9 mouse cellular contexts compared by ENCODE assay signal in genomic region chr3:52017439-52018102, GRCm38 (mm10).
A peak's percentile ranks its signal among the peaks of the same experiment; 100 is the strongest.
DNase-seq lines count a peak whose midpoint lies in the region; ATAC-seq and TF ChIP-seq lines count a peak whose summit lies in the region.
"Had no signal": no experiment of that assay in that cellular context is flagged by ENCODE, and none has a peak within 500 bp of the region (broad histone marks: within the 10 kb centered on the region; RNA-seq: fewer than 3 reads in every experiment).

No protein-coding gene starts in this region.

- no peak overlapping the region for H3K27ac ChIP-seq in intestine, embryonic 16.5 days (ENCODE audit: low read length)
- H3K27ac ChIP-seq in intestine, embryonic 15.5 days: no peak overlapping the region
- H3K27ac ChIP-seq in CH12.LX (ENCODE audit: insufficient read depth, low read depth): no peak overlapping the region
- H3K27ac ChIP-seq in embryonic facial prominence, embryonic 13.5 days: no peak overlapping the region
- no peak overlapping the region for H3K27ac ChIP-seq in limb, embryonic 12.5 days
- no peak overlapping the region for H3K27ac ChIP-seq in midbrain, postnatal 0 days (ENCODE audit: low read depth, low read length)

- no peaks in the 10 kb centered on the region for H3K79me2 ChIP-seq in CH12.LX (replicated peaks; ENCODE audit: control insufficient read depth, extremely low read depth, insufficient read depth, poor library complexity, severe bottlenecking)

- peaks cover 6% of the 10 kb centered on the region for H3K4me1 ChIP-seq in intestine, embryonic 16.5 days (ENCODE audit: control insufficient read depth, insufficient read depth, low read length)
- H3K4me1 ChIP-seq in intestine, embryonic 15.5 days (replicated peaks): 0 out of 2 replicates have a peak, but pooled peaks cover 5% of the 10 kb centered on the region
- H3K4me1 ChIP-seq in CH12.LX (ENCODE audit: control insufficient read depth in 1 of 2, insufficient read depth in 2 of 2): peaks cover 8 to 29% of the 10 kb centered on the region in 2 experiments; a peak in 3 of 4 replicates
- H3K4me1 ChIP-seq in embryonic facial prominence, embryonic 13.5 days: peaks cover 18% of the 10 kb centered on the region; the same call in 1 of the 2 replicates
- H3K4me1 ChIP-seq in limb, embryonic 12.5 days (replicated peaks): peaks cover 13% of the 10 kb centered on the region
- H3K4me1 ChIP-seq in midbrain, postnatal 0 days (ENCODE audit: insufficient read depth, low read length): no peaks in the 10 kb centered on the region

- ATAC-seq in intestine, embryonic 16.5 days: peak; percentile 22; the same call in 1 of the 2 replicates
- ATAC-seq in intestine, embryonic 15.5 days: no peak
- no peak for ATAC-seq in embryonic facial prominence, embryonic 13.5 days (ENCODE audit: insufficient number of reproducible peaks, insufficient read depth, low FRiP score, low TSS enrichment, low read depth)
- no peak for ATAC-seq in limb, embryonic 12.5 days (ENCODE audit: insufficient number of reproducible peaks, insufficient read depth, low FRiP score, low TSS enrichment, low read depth)
- ATAC-seq in midbrain, postnatal 0 days (ENCODE audit: low FRiP score): no peak

- no peak for TF ChIP-seq RAD21 in CH12.LX (IDR thresholded peaks at IDR 0.05; ENCODE audit: low read depth, low read length)

- no peak overlapping the region for H3K9ac ChIP-seq in intestine, embryonic 16.5 days (ENCODE audit: low read depth, low read length)
- H3K9ac ChIP-seq in intestine, embryonic 15.5 days: no peak overlapping the region
- H3K9ac ChIP-seq in CH12.LX (ENCODE audit: insufficient read depth, low read depth): peak overlapping the region; percentile 72
- H3K9ac ChIP-seq in embryonic facial prominence, embryonic 13.5 days: peak overlapping the region; percentile 57
- no peak overlapping the region for H3K9ac ChIP-seq in limb, embryonic 12.5 days (replicated peaks)
- no peak overlapping the region for H3K9ac ChIP-seq in midbrain, postnatal 0 days (replicated peaks; ENCODE audit: low read length, poor library complexity, severe bottlenecking)

- DNase-seq in CH12.LX (ENCODE audit: extremely low read depth): peak; percentile 39
- DNase-seq in ovary, postnatal 36 days (ENCODE audit: low spot score): no peak
- no peak for DNase-seq in cerebellum, adult 8-10 months
- no peak for DNase-seq in midbrain, postnatal 0 days (ENCODE audit: low spot score)
- DNase-seq: gastrocnemius, postnatal 25 days had no signal

- no peaks in the 10 kb centered on the region for H3K36me3 ChIP-seq in intestine, embryonic 16.5 days (ENCODE audit: control insufficient read depth, insufficient read depth, low read length)
- H3K36me3 ChIP-seq in intestine, embryonic 15.5 days: no peaks in the 10 kb centered on the region
- no peaks in the 10 kb centered on the region for H3K36me3 ChIP-seq in CH12.LX (replicated peaks in 1 of 2; ENCODE audit: control insufficient read depth in 1 of 2, insufficient read depth in 1 of 2, low read length in 1 of 2)
- no peaks in the 10 kb centered on the region for H3K36me3 ChIP-seq in embryonic facial prominence, embryonic 13.5 days
- no peaks in the 10 kb centered on the region for H3K36me3 ChIP-seq in limb, embryonic 12.5 days
- no peaks in the 10 kb centered on the region for H3K36me3 ChIP-seq in midbrain, postnatal 0 days (ENCODE audit: insufficient read depth, low read length)

- no peak for TF ChIP-seq POLR2A in CH12.LX (IDR thresholded peaks at IDR 0.05; ENCODE audit: low read depth, low read length)

- H3K4me3 ChIP-seq in intestine, embryonic 16.5 days (ENCODE audit: low read length): no peak overlapping the region
- H3K4me3 ChIP-seq in intestine, embryonic 15.5 days (replicated peaks): no peak overlapping the region
- H3K4me3 ChIP-seq in CH12.LX (replicated peaks in 1 of 3; ENCODE audit: low read depth in 2 of 3, low read length in 2 of 3, poor library complexity in 1 of 3): peak overlapping the region; percentile 40 to 49 (median 41)
- H3K4me3 ChIP-seq in embryonic facial prominence, embryonic 13.5 days: peak overlapping the region; percentile 34
- H3K4me3 ChIP-seq in limb, embryonic 12.5 days (replicated peaks): 0 out of 2 replicates have a peak overlapping the region, but pooled peaks have one; percentile 13
- no peak overlapping the region for H3K4me3 ChIP-seq in midbrain, postnatal 0 days (ENCODE audit: low read depth, low read length)

- in situ Hi-C loops in CH12.LX (cut with MboI; ENCODE audit: low pct_ligation_motif_present, low pct_unique_long_range_greater_than_20kb, low sequenced_read_pairs): loop anchor here (25.0 kb wide), 1 partner anchor 305 kb away; no protein-coding TSS in a partner anchor

- no peak for TF ChIP-seq EP300 in CH12.LX (IDR thresholded peaks at IDR 0.05; ENCODE audit: low read length)

- dilution Hi-C loops in CH12.LX (cut with MboI; ENCODE audit: extremely low pct_ligation_motif_present, extremely low pct_unique_long_range_greater_than_20kb, low sequenced_read_pairs): no loop called here

- no peak overlapping the region for H3K4me2 ChIP-seq in intestine, embryonic 16.5 days (ENCODE audit: low read depth, low read length)
- no peak overlapping the region for H3K4me2 ChIP-seq in intestine, embryonic 15.5 days (replicated peaks)
- peak overlapping the region; percentile 32 for H3K4me2 ChIP-seq in CH12.LX (ENCODE audit: insufficient read depth, low read depth, poor library complexity, severe bottlenecking)
- H3K4me2 ChIP-seq in embryonic facial prominence, embryonic 13.5 days: peak overlapping the region; percentile 62
- peak overlapping the region; percentile 51 for H3K4me2 ChIP-seq in limb, embryonic 12.5 days
- no peak overlapping the region; the same call in 1 of the 2 replicates for H3K4me2 ChIP-seq in midbrain, postnatal 0 days (ENCODE audit: low read depth, low read length, poor library complexity, severe bottlenecking)

- no peaks in the 10 kb centered on the region for H3K9me3 ChIP-seq in intestine, embryonic 16.5 days (ENCODE audit: control insufficient read depth, low read length)
- H3K9me3 ChIP-seq in intestine, embryonic 15.5 days: no peaks in the 10 kb centered on the region
- peaks cover 2% of the 10 kb centered on the region for H3K9me3 ChIP-seq in CH12.LX (replicated peaks; ENCODE audit: low read length)
- H3K9me3 ChIP-seq in embryonic facial prominence, embryonic 13.5 days: no peaks in the 10 kb centered on the region
- no peaks in the 10 kb centered on the region for H3K9me3 ChIP-seq in limb, embryonic 12.5 days
- H3K9me3 ChIP-seq in midbrain, postnatal 0 days (ENCODE audit: low read length): no peaks in the 10 kb centered on the region

- 71% methylated on average over 17 of the region's 17 CpGs for WGBS in intestine, embryonic 16.5 days
- 69% methylated on average over 17 of the region's 17 CpGs for WGBS in intestine, embryonic 15.5 days
- 24% methylated on average over 17 of the region's 17 CpGs for WGBS in embryonic facial prominence, embryonic 13.5 days
- WGBS in limb, embryonic 12.5 days: 29% methylated on average over 17 of the region's 17 CpGs
- 72% methylated on average over 17 of the region's 17 CpGs for WGBS in midbrain, postnatal 0 days

- no peak for TF ChIP-seq CTCF in CH12.LX (conservative IDR thresholded peaks at IDR 0.05 in 1 of 2, IDR thresholded peaks at IDR 0.05 in 1 of 2; ENCODE audit: low read depth in 2 of 2, low read length in 2 of 2)
- no peak for TF ChIP-seq CTCF in midbrain, postnatal 0 days (IDR thresholded peaks at IDR 0.05)

- H3K27me3 ChIP-seq in intestine, embryonic 16.5 days (replicated peaks; ENCODE audit: control insufficient read depth, insufficient read depth, low read length): no peaks in the 10 kb centered on the region
- no peaks in the 10 kb centered on the region for H3K27me3 ChIP-seq in intestine, embryonic 15.5 days (replicated peaks)
- no peaks in the 10 kb centered on the region for H3K27me3 ChIP-seq in CH12.LX (replicated peaks)
- H3K27me3 ChIP-seq in embryonic facial prominence, embryonic 13.5 days: no peaks in the 10 kb centered on the region
- H3K27me3 ChIP-seq in limb, embryonic 12.5 days: no peaks in the 10 kb centered on the region
- H3K27me3 ChIP-seq in midbrain, postnatal 0 days (ENCODE audit: insufficient read depth, low read length): no peaks in the 10 kb centered on the region

TF ChIP-seq in CH12.LX, 34 proteins besides CTCF, POLR2A, EP300 and RAD21:
- TF ChIP-seq TBP (conservative IDR thresholded peaks at IDR 0.05; ENCODE audit: low read depth, low read length): 0 out of 2 replicates have a peak, but pooled peaks have one; percentile 14
- no peak for TF ChIP-seq ZKSCAN1 (IDR thresholded peaks at IDR 0.05; ENCODE audit: borderline replicate concordance, low read depth, low read length)
- no peak for TF ChIP-seq MAX (IDR thresholded peaks at IDR 0.05; ENCODE audit: low read length)
- no peak for TF ChIP-seq ZNF384 (IDR thresholded peaks at IDR 0.05; ENCODE audit: low read depth, low read length)
- no peak for TF ChIP-seq USF1 (IDR thresholded peaks at IDR 0.05; ENCODE audit: low read depth, low read length)
- TF ChIP-seq ELF1 (IDR thresholded peaks at IDR 0.05; ENCODE audit: low read depth, low read length): peak; percentile 32; the same call in 1 of the 2 replicates
- no peak for TF ChIP-seq ZMIZ1 (IDR thresholded peaks at IDR 0.05; ENCODE audit: low read depth, low read length)
- TF ChIP-seq JUND (conservative IDR thresholded peaks at IDR 0.05; ENCODE audit: low read depth, low read length): no peak

Comparison
In these comparisons a context has a peak if more than half of its experiments do, and no peak if none do; other contexts are left out.
1. H3K4me2 ChIP-seq: peak in CH12.LX (single experiment), embryonic facial prominence, embryonic 13.5 days (single experiment) and limb, embryonic 12.5 days (single experiment); none in intestine, embryonic 16.5 days (single experiment), intestine, embryonic 15.5 days (single experiment) and midbrain, postnatal 0 days (single experiment).
2. H3K4me3 ChIP-seq: peak in CH12.LX (3 of 3), embryonic facial prominence, embryonic 13.5 days (single experiment) and limb, embryonic 12.5 days (single experiment); none in intestine, embryonic 16.5 days (single experiment), intestine, embryonic 15.5 days (single experiment) and midbrain, postnatal 0 days (single experiment).
3. H3K9ac ChIP-seq: peak in CH12.LX (single experiment) and embryonic facial prominence, embryonic 13.5 days (single experiment); none in intestine, embryonic 16.5 days (single experiment), intestine, embryonic 15.5 days (single experiment), limb, embryonic 12.5 days (single experiment) and midbrain, postnatal 0 days (single experiment).